Mouse (Mus musculus) lung, postnatal 4 days (tissue): ENCODE data around the gene Notch2.

ENCODE experiments used
- DNase-seq, 2 experiments: peaks; one replicate each; pipeline ENCODE4 v3.0.0; 2021

Gene Notch2

GRCm38 (mm10) chr3:98160330-98160729, 147.0 kb downstream of the Notch2 start, which contains the start of gene Adam30:
Gene Adam30 (plus strand): TSS chr3:98160630.
- peak in 1 of 2 experiments; percentile 2 for DNase-seq

- DNase-seq: no peak
Observed at GRCm38 (mm10) chr3:98178340-98178739, 165.0 kb downstream of the Notch2 start.

GRCm38 (mm10) chr3:98180805-98181204, 167.5 kb downstream of the Notch2 start:
- peak; percentile 30 to 63 for DNase-seq

- no peak for DNase-seq
Observed at GRCm38 (mm10) chr3:98185163-98185714, 171.9 kb downstream of the Notch2 start.

- DNase-seq: no peak
Observed at GRCm38 (mm10) chr3:98187777-98188176, 174.4 kb downstream of the Notch2 start.

GRCm38 (mm10) chr3:98197711-98198532, 184.6 kb downstream of the Notch2 start:
- no peak for DNase-seq

GRCm38 (mm10) chr3:98199747-98200146, 186.4 kb downstream of the Notch2 start:
- DNase-seq: no peak
